Mouse (Mus musculus): ENCODE results near the gene Rnf180.

- TF ChIP-seq POLR2A (IDR thresholded peaks at IDR 0.05; ENCODE audit: extremely low read depth, insufficient read depth, low read length) (no peak), CTCF (IDR thresholded peaks at IDR 0.05; ENCODE audit: low read depth, low read length) (no peak)
Observed at GRCm38 (mm10) chr13:105180781-105181180, 113.8 kb downstream of the Rnf180 start.
